Mouse (Mus musculus): ENCODE measurements at regions not wholly inside any gene's neighbourhood (a gene's known extent, or its start where the extent isn't known, plus 50 kb on each side); places are given as distances from the start of the nearest gene placed in this dataset.

- H3K27ac ChIP-seq (ENCODE audit: insufficient read depth, low read depth, low read length) = no peak overlapping the region
- WGBS = 67% methylated on average over 7 of the region's 7 CpGs
- H3K4me3 ChIP-seq (ENCODE audit: insufficient read depth, low read depth, low read length) = no peak overlapping the region
- no peak for TF ChIP-seq CTCF (conservative IDR thresholded peaks at IDR 0.05; ENCODE audit: insufficient read depth, insufficient read length, low read depth, low read length)
- H3K27me3 ChIP-seq (replicated peaks; ENCODE audit: control insufficient read depth, insufficient read depth, low read length) = no peaks in the 10 kb centered on the region
- H3K4me1 ChIP-seq (ENCODE audit: control insufficient read depth, insufficient read depth, low read length) = no peaks in the 10 kb centered on the region
- peak; percentile 37 for DNase-seq
- H3K36me3 ChIP-seq (ENCODE audit: control insufficient read depth, insufficient read depth, low read length) = no peaks in the 10 kb centered on the region
Observed at GRCm38 (mm10) chr16:86604166-86604565, 702.5 kb upstream of the Adamts5 start.

- no peak for DNase-seq
- Histone ChIP-seq H3K27ac (ENCODE audit: insufficient read depth, low read depth, low read length) (no peak overlapping the region), H3K36me3 (ENCODE audit: control insufficient read depth, insufficient read depth, low read length) (no peaks in the 10 kb centered on the region), H3K4me3 (ENCODE audit: insufficient read depth, low read depth, low read length) (no peak overlapping the region), H3K4me1 (ENCODE audit: control insufficient read depth, insufficient read depth, low read length) (no peaks in the 10 kb centered on the region), H3K27me3 (replicated peaks; ENCODE audit: control insufficient read depth, insufficient read depth, low read length) (no peaks in the 10 kb centered on the region)
- TF ChIP-seq POLR2A (IDR thresholded peaks at IDR 0.05; ENCODE audit: low read depth, low read length) (no peak), CTCF (conservative IDR thresholded peaks at IDR 0.05; ENCODE audit: insufficient read depth, insufficient read length, low read depth, low read length) (no peak)
- 74% methylated on average over 3 of the region's 3 CpGs for WGBS
Observed at GRCm38 (mm10) chr16:86594992-86595391, 693.4 kb upstream of the Adamts5 start.

- no peak for DNase-seq
- Histone ChIP-seq H3K4me1 (ENCODE audit: control insufficient read depth, insufficient read depth, low read length) (no peaks in the 10 kb centered on the region), H3K4me3 (ENCODE audit: insufficient read depth, low read depth, low read length) (no peak overlapping the region), H3K36me3 (ENCODE audit: control insufficient read depth, insufficient read depth, low read length) (no peaks in the 10 kb centered on the region), H3K27ac (ENCODE audit: insufficient read depth, low read depth, low read length) (no peak overlapping the region), H3K27me3 (replicated peaks; ENCODE audit: control insufficient read depth, insufficient read depth, low read length) (no peaks in the 10 kb centered on the region)
- WGBS = 90% methylated on average over 4 of the region's 4 CpGs
- TF ChIP-seq POLR2A (IDR thresholded peaks at IDR 0.05; ENCODE audit: low read depth, low read length) (no peak), CTCF (conservative IDR thresholded peaks at IDR 0.05; ENCODE audit: insufficient read depth, insufficient read length, low read depth, low read length) (no peak)
Observed at GRCm38 (mm10) chr16:86586044-86586443, 684.4 kb upstream of the Adamts5 start.

GRCm38 (mm10) chr16:86578281-86578680 is 676.7 kb upstream of the Adamts5 start:
- 66% methylated on average over 5 of the region's 5 CpGs for WGBS
- no peak for DNase-seq
- H3K27me3 ChIP-seq (replicated peaks; ENCODE audit: control insufficient read depth, insufficient read depth, low read length) = no peaks in the 10 kb centered on the region
- H3K4me1 ChIP-seq (ENCODE audit: control insufficient read depth, insufficient read depth, low read length) = no peaks in the 10 kb centered on the region
- no peak overlapping the region for H3K27ac ChIP-seq (ENCODE audit: insufficient read depth, low read depth, low read length)
- no peaks in the 10 kb centered on the region for H3K36me3 ChIP-seq (ENCODE audit: control insufficient read depth, insufficient read depth, low read length)
- TF ChIP-seq POLR2A (IDR thresholded peaks at IDR 0.05; ENCODE audit: low read depth, low read length) (no peak), CTCF (conservative IDR thresholded peaks at IDR 0.05; ENCODE audit: insufficient read depth, insufficient read length, low read depth, low read length) (no peak)
- no peak overlapping the region for H3K4me3 ChIP-seq (ENCODE audit: insufficient read depth, low read depth, low read length)

GRCm38 (mm10) chr16:86547465-86548043 is 645.9 kb upstream of the Adamts5 start:
- Histone ChIP-seq H3K36me3 (ENCODE audit: control insufficient read depth, insufficient read depth, low read length) (no peaks in the 10 kb centered on the region), H3K4me3 (ENCODE audit: insufficient read depth, low read depth, low read length) (no peak overlapping the region), H3K27ac (ENCODE audit: insufficient read depth, low read depth, low read length) (no peak overlapping the region), H3K4me1 (ENCODE audit: control insufficient read depth, insufficient read depth, low read length) (no peaks in the 10 kb centered on the region), H3K27me3 (replicated peaks; ENCODE audit: control insufficient read depth, insufficient read depth, low read length) (no peaks in the 10 kb centered on the region)
- WGBS = 68% methylated on average over 4 of the region's 4 CpGs
- no peak for DNase-seq
- TF ChIP-seq CTCF (conservative IDR thresholded peaks at IDR 0.05; ENCODE audit: insufficient read depth, insufficient read length, low read depth, low read length) (no peak), POLR2A (IDR thresholded peaks at IDR 0.05; ENCODE audit: low read depth, low read length) (no peak)

GRCm38 (mm10) chr16:86546905-86547304 is 645.3 kb upstream of the Adamts5 start:
- no peak for TF ChIP-seq CTCF (conservative IDR thresholded peaks at IDR 0.05; ENCODE audit: insufficient read depth, insufficient read length, low read depth, low read length)
- no peak for TF ChIP-seq POLR2A (IDR thresholded peaks at IDR 0.05; ENCODE audit: low read depth, low read length)
- Histone ChIP-seq H3K4me3 (ENCODE audit: insufficient read depth, low read depth, low read length) (no peak overlapping the region), H3K27ac (ENCODE audit: insufficient read depth, low read depth, low read length) (no peak overlapping the region), H3K36me3 (ENCODE audit: control insufficient read depth, insufficient read depth, low read length) (no peaks in the 10 kb centered on the region), H3K4me1 (ENCODE audit: control insufficient read depth, insufficient read depth, low read length) (no peaks in the 10 kb centered on the region), H3K27me3 (replicated peaks; ENCODE audit: control insufficient read depth, insufficient read depth, low read length) (no peaks in the 10 kb centered on the region)
- 84% methylated on average over 3 of the region's 3 CpGs for WGBS
- no peak for DNase-seq

- WGBS = 74% methylated on average over 1 of the region's 1 CpGs
- Histone ChIP-seq H3K27me3 (replicated peaks; ENCODE audit: control insufficient read depth, insufficient read depth, low read length) (no peaks in the 10 kb centered on the region), H3K27ac (ENCODE audit: insufficient read depth, low read depth, low read length) (no peak overlapping the region), H3K36me3 (ENCODE audit: control insufficient read depth, insufficient read depth, low read length) (no peaks in the 10 kb centered on the region), H3K4me3 (ENCODE audit: insufficient read depth, low read depth, low read length) (no peak overlapping the region), H3K4me1 (ENCODE audit: control insufficient read depth, insufficient read depth, low read length) (no peaks in the 10 kb centered on the region)
- DNase-seq = no peak
- TF ChIP-seq CTCF (conservative IDR thresholded peaks at IDR 0.05; ENCODE audit: insufficient read depth, insufficient read length, low read depth, low read length) = no peak
- TF ChIP-seq POLR2A (IDR thresholded peaks at IDR 0.05; ENCODE audit: low read depth, low read length) = no peak
Observed at GRCm38 (mm10) chr16:86544121-86544520, 642.5 kb upstream of the Adamts5 start.

All from kidney, adult 2 months (tissue).